Mouse (Mus musculus) activated CD4-positive, CD25-positive, alpha-beta regulatory T cell, adult 4 months (primary cell): ENCODE measurements around the gene 4930432M17Rik. TPM values are rescaled to one million over a fixed set of nuclear protein-coding genes. Genes with fewer than 3 reads are reported as not detected.

Source experiments
- ATAC-seq: one replicate; pipeline ENCODE4 v1.8.0; 2017
- polyA plus RNA-seq, 2 experiments: library from polyadenylated mRNA; unstranded; fragments of 100-300 nt; shearing (Covaris generic); gene quantifications; one replicate each; pipeline ENCODE4 v1.2.1; 2017

The 4930432M17Rik gene
- polyA plus RNA-seq = not detected

GRCm38 (mm10) chr3:121670462-121670861, at the start of gene 4930432M17Rik:
Gene 4930432M17Rik (plus strand): TSS chr3:121670762.
- no peak for ATAC-seq

DNA sequence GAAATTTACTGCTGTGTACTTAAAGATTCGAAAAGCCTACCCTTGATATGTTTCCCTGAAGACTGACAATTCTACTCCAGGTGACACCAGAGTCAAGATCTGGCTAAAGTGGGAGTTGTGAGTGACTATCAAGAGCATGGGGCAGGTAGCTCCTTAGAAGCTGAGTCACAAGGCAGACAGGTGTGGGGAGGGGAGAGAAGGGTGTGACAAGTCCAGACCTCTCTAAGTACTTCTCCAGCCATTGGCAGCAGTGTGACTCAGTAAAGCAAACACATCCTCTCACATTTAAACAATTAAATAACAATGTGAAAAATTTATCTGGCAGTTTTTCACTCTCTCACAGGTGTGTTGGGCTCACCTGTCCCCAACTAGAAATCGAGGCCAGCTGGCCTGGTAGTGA, 44.9 kb upstream of the 4930432M17Rik start:
- no peak for ATAC-seq

GRCm38 (mm10) chr3:121626273-121626672, 44.3 kb upstream of the 4930432M17Rik start:
- ATAC-seq = no peak

- no peak for ATAC-seq
Observed at GRCm38 (mm10) chr3:121628245-121628644, 42.3 kb upstream of the 4930432M17Rik start.

- ATAC-seq = no peak
Observed at GRCm38 (mm10) chr3:121630626-121631025, 39.9 kb upstream of the 4930432M17Rik start.

GRCm38 (mm10) chr3:121634963-121635362, 35.6 kb upstream of the 4930432M17Rik start:
- ATAC-seq = no peak

DNA sequence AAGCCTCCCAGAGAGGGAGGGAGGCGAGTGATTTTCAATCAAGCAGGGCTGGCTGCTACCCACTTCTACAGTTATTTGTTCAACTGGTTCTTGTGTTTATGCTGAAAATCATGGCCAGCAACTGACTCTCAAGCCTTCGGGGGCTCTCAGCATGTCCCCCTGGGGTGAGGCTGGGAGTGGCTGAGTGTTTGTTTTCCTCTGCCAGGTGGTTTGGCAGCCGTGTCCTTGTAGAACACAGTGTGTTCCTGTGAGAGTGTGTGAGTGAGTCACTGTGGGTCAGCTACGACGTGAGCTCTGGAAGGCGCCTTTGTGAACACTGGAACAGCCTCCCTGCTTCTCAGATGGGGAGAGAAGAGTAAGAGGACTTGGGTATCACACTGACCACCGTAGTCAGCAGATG, 35.1 kb upstream of the 4930432M17Rik start:
- no peak for ATAC-seq

DNA sequence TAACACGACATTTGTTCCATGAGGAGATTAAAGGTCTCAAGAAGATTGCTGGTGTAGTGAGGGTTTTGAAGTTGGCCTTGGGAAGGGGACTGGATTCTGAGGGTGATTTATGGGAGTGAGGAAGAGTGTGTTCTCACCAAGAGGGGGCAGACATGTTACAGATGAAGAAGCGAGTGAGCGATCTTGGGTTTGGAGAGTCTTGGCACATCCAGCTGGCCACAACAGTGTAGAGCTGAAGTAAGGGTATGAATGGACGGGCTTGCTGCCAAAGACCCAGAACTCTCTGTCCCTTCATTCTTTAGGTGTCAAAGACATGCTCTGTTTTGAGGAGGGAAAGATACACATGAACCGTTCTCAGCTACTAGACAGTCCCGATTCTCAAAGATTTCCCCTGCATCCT, 34.2 kb upstream of the 4930432M17Rik start:
- ATAC-seq = no peak

DNA sequence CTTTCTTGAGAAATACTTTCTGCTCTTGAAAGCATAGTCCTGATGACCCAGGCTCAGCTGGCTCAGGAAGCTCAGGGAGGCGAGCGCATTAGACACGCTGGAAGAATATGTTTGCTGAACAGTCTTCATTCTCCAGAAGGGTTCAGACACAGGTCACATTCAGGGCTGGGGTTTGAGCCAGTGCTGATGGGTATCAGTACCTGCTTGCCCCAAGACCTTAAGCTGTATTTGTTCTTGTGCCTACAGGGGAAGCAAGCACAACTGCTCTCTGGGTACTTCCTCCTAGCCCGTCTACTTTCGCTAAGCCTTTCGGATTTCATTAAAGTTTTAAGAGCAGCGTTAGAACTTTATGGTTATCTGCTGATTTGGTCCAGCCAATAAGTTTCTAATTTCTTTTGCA, 33.8 kb upstream of the 4930432M17Rik start:
- ATAC-seq = no peak

GRCm38 (mm10) chr3:121637792-121638191, 32.8 kb upstream of the 4930432M17Rik start:
- no peak for ATAC-seq

DNA sequence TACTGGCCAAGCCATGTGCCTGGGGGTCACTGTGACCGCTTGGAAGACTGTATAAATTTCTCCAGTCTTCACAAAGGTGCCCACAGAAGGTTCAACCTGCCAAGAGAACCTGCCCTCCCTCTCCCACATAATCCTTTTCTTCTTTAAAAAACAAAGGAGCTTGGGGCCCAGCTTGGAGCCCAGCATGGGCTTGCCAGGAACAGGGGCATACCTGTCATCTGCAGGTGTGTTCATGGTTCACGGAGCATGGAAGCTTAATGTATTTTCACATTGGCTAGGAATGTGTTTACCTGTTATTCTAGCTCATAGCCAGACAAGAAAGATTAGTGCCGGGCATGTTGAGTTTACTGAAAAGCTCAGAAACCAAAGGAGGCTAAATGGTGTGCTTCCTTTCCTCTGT, 32.3 kb upstream of the 4930432M17Rik start:
- no peak for ATAC-seq

DNA sequence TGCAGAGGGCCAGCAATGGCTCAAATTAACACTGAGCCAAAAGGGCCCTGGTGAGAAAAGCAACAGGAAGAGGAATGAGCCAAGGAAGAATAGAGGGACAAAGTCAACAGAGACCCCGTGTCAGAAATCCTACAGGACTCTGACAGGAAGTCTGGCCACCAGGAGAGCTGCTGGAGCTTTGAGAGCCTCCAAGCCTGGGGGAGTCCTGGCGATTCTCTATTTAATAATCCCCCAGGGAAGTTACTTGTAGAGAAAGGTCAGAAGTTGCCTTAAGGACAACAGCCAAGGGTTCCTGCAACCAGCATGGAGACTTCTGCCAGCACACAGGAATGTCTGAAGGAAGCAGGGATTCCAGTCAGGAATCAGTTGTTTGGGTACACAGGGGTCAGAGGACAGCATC, 30.0 kb upstream of the 4930432M17Rik start:
- no peak for ATAC-seq

- no peak for ATAC-seq
Observed at GRCm38 (mm10) chr3:121643236-121643635, 27.3 kb upstream of the 4930432M17Rik start.

- ATAC-seq = no peak
Observed at GRCm38 (mm10) chr3:121645447-121645846, 25.1 kb upstream of the 4930432M17Rik start.

DNA sequence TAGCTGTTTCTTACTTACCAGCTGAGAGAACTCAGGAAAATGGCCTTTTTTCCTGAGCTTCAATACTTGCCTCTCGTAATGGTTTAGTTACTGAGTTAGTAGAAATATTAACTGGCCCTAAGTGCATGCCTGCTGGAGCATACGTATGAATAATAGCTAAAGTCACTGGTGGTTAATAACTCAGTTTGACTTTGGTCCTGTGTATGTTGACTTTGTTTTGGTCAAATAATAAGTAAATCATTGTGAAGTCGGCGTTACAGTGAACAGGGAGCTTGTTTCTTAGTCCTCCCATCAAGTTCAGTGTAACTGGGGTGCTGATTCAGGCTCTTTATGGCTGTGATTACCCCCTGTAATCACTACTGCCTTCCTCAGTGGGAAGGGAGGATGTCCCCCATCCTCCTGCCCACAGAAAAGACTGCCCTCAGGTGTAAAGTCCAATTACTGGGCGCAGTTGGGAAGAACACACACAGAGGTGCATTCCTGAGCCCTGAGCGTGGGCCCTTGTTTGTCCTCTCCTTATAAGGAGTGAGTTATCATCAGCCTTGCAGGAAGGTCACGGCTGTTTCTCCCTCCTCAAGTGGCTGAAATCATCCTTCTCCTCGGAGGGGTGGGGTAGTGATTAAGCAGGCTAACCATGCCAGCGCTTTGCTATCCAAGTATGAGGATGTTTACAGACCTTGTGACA, 24.1 kb upstream of the 4930432M17Rik start:
- ATAC-seq = no peak

GRCm38 (mm10) chr3:121648238-121648778, 22.3 kb upstream of the 4930432M17Rik start:
- no peak for ATAC-seq

- no peak for ATAC-seq
Observed at GRCm38 (mm10) chr3:121650052-121650671, 20.4 kb upstream of the 4930432M17Rik start.

DNA sequence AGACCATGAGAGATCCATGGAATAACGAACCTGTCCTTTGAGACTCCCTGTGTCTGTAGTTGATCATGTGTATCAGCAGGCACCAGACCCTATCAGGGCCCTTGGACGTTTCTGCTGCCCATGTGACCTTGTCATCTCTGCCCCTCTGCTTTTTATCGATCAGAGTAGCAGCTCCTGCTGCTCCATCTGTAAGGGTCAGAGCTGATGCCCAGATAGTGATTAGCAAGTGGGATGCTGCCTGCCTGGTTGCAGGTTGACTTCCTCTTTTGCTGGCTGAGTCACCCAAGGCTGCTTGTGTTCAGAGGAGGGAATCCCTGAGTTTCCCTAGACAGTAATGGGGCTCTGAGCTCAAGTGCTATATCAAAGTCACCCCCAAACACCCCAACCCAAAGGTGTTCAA, 18.9 kb upstream of the 4930432M17Rik start:
- no peak for ATAC-seq

GRCm38 (mm10) chr3:121652186-121652585, 18.4 kb upstream of the 4930432M17Rik start:
- no peak for ATAC-seq

DNA sequence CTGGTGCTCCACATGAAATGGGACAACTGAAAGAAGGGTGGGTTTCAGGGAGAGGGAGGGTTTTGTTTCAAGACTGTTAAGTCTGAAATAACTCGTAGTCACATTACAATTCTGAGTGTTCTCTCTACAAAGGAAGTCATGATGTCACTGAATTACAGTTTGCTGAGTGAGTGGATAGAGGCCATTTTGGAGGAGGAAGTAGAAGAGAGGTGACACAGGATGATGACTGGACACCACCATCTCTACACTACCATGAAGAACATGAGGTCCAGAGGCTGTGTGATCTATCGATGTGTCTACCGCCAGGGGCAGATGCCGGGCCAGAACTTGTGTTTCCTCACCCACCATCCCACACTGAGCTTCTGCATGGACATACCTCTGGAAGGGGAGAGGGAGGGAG, 13.6 kb upstream of the 4930432M17Rik start:
- ATAC-seq = no peak

- ATAC-seq = no peak
Observed at GRCm38 (mm10) chr3:121662705-121663469, 7.7 kb upstream of the 4930432M17Rik start.

- ATAC-seq = no peak
Observed at GRCm38 (mm10) chr3:121663470-121663847, 7.1 kb upstream of the 4930432M17Rik start.

DNA sequence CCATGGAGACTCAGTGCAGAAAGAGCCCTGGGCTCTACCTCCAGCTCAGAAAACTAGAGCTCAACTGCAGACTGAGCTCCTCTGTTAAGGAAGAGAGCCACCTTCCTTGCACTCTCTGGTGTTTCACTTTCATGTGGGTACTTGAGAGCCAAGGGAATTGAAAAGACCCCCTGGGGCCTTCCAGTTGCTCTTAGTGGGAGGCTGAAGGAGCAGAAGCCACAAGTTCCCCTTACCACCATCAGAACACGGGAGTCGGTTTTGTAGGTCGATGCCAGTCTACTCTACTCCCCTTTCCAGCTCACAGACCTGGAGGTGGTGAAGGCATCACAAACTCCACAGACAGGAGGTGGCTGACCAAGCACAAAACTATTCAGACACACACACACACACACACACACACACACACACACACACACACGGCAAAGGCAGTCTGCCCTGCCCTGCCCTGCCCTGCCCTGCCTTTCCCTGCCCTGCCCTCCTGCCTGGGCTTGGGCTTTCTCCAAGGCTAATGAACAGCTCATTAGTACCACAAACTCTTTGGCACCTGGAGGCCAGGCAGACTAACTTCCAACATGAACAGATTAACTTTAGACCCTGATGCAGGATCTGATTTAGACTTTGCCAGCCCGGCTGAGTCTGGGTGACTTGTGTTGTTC, 1.7 kb downstream of the 4930432M17Rik start:
- ATAC-seq = no peak
